Mouse (Mus musculus) kidney, adult 8-10 months (tissue): ENCODE measurements around the gene Cfap99.

Experiments
- DNase-seq, 2 experiments: peaks; one replicate each; pipeline ENCODE4 v3.0.0; 2022

The Cfap99 gene

GRCm38 (mm10) chr5:34279214-34279613 lies 9.2 kb upstream of the Cfap99 start:
- DNase-seq, result no peak

- no peak for DNase-seq
Observed at GRCm38 (mm10) chr5:34280976-34281375, 7.4 kb upstream of the Cfap99 start.

- DNase-seq, result no peak
Observed at GRCm38 (mm10) chr5:34283355-34283754, 5.0 kb upstream of the Cfap99 start.

GRCm38 (mm10) chr5:34284156-34284750 lies 4.1 kb upstream of the Cfap99 start:
- no peak for DNase-seq

- DNase-seq, result no peak
Observed at GRCm38 (mm10) chr5:34285285-34285684, 3.1 kb upstream of the Cfap99 start.

GRCm38 (mm10) chr5:34286516-34286915 lies 1.9 kb upstream of the Cfap99 start:
- DNase-seq, result no peak

GRCm38 (mm10) chr5:34287001-34287837 lies 1.2 kb upstream of the Cfap99 start:
- no peak for DNase-seq

GRCm38 (mm10) chr5:34287838-34288145 lies 608 bp upstream of the Cfap99 start:
- DNase-seq, result no peak

GRCm38 (mm10) chr5:34289286-34289685 lies 886 bp downstream of the Cfap99 start:
- no peak for DNase-seq

GRCm38 (mm10) chr5:34293363-34293762 lies 5.0 kb downstream of the Cfap99 start:
- no peak for DNase-seq

GRCm38 (mm10) chr5:34294696-34295095 lies 6.3 kb downstream of the Cfap99 start:
- peak in 1 of 2 experiments; percentile 40 for DNase-seq

- no peak for DNase-seq
Observed at GRCm38 (mm10) chr5:34295141-34295540, 6.7 kb downstream of the Cfap99 start.

- no peak for DNase-seq
Observed at GRCm38 (mm10) chr5:34298061-34298460, 9.7 kb downstream of the Cfap99 start.

- DNase-seq, result no peak
Observed at GRCm38 (mm10) chr5:34298937-34299535, 10.6 kb downstream of the Cfap99 start.

GRCm38 (mm10) chr5:34302377-34302776 lies 14.0 kb downstream of the Cfap99 start:
- DNase-seq, result no peak

- peak in 1 of 2 experiments; percentile 18 for DNase-seq
Observed at GRCm38 (mm10) chr5:34309016-34309415, 20.6 kb downstream of the Cfap99 start.

- no peak for DNase-seq
Observed at GRCm38 (mm10) chr5:34319491-34320034, 31.2 kb downstream of the Cfap99 start.

GRCm38 (mm10) chr5:34321236-34321635 lies 32.8 kb downstream of the Cfap99 start:
- no peak for DNase-seq

GRCm38 (mm10) chr5:34325286-34325685 lies 36.9 kb downstream of the Cfap99 start:
- DNase-seq, result no peak

- no peak for DNase-seq
Observed at GRCm38 (mm10) chr5:34326249-34326691, 37.9 kb downstream of the Cfap99 start.

- no peak for DNase-seq
Observed at GRCm38 (mm10) chr5:34326875-34327576, 38.6 kb downstream of the Cfap99 start.

- no peak for DNase-seq
Observed at GRCm38 (mm10) chr5:34330136-34330535, 41.7 kb downstream of the Cfap99 start.

- no peak for DNase-seq
Observed at GRCm38 (mm10) chr5:34334081-34334480, 45.7 kb downstream of the Cfap99 start.
